Mouse (Mus musculus) left cerebral cortex, adult 2 months (tissue): Measurements from ENCODE around the gene Eif4g1. TPM values are rescaled to one million over a fixed set of nuclear protein-coding genes. Genes with fewer than 3 reads are reported as not detected.

Experiments used
- DNase-seq, 2 experiments: peaks; one replicate each; pipeline ENCODE4 v3.0.0; 2021 to 2022; ENCODE audit warnings: low spot score in 2 of 2, mixed read lengths in 1 of 2; ENCODE audit errors: extremely low spot score in 1 of 2
- H3K27ac ChIP-seq: fragments of 200-600 bp; 2 replicates; pipeline ENCODE4 v1.8.1; 2022
- H3K4me3 ChIP-seq: fragments of 200-600 bp; 2 replicates; pipeline ENCODE4 v1.8.1; 2022
- CTCF ChIP-seq: fragments of 200-600 bp; IDR thresholded peaks from 2 replicates; pipeline ENCODE4 v1.8.1; 2022; ENCODE audit warnings: antibody characterized with exemption, mild to moderate bottlenecking, moderate library complexity
- intact Hi-C: fragments of 180-260 bp; cut with DNase I; formaldehyde crosslinking; loops from one replicate; pipeline ENCODE4 v1.15.1; 2025
- total RNA-seq, 2 experiments: library from RNA; stranded (reverse); gene quantifications; 2 replicates each; pipeline ENCODE4 v1.2.3; 2021

Gene Eif4g1
- total RNA-seq, 2 experiments from 2014 or later = 278 to 283 TPM

GRCm38 (mm10) chr16:20672965-20673705 lies 5.0 kb downstream of the Eif4g1 start:
- TF ChIP-seq CTCF = no peak
- Histone ChIP-seq H3K27ac (peak overlapping the region; percentile 79), H3K4me3 (peak overlapping the region; percentile 65)
- intact Hi-C loops = loop anchor here (2.0 kb wide), 1 partner anchor 22 kb away; the partner anchor contains the start of gene Psmd2
- peak; percentile 54 for DNase-seq

- no peak for TF ChIP-seq CTCF
- intact Hi-C loops = loop anchor here (2.0 kb wide), 1 partner anchor 23 kb away; the partner anchor contains the start of gene Psmd2
- H3K4me3 ChIP-seq = peak overlapping the region; percentile 65
- peak overlapping the region; percentile 79 for H3K27ac ChIP-seq
- DNase-seq = no peak
Measured at GRCm38 (mm10) chr16:20673706-20674303, 5.7 kb downstream of the Eif4g1 start.

- TF ChIP-seq CTCF = no peak
- DNase-seq = no peak
- intact Hi-C loops = no loop called here
- no peak overlapping the region for H3K4me3 ChIP-seq
- H3K27ac ChIP-seq = no peak overlapping the region
Measured at GRCm38 (mm10) chr16:20675213-20675612, 7.1 kb downstream of the Eif4g1 start.

GRCm38 (mm10) chr16:20676702-20677101 lies 8.6 kb downstream of the Eif4g1 start:
- no peak overlapping the region for H3K4me3 ChIP-seq
- H3K27ac ChIP-seq = no peak overlapping the region
- DNase-seq = no peak
- intact Hi-C loops = no loop called here
- TF ChIP-seq CTCF = no peak; the same call in none of the 2 replicates

- H3K27ac ChIP-seq = peak overlapping the region; percentile 53
- no peak overlapping the region for H3K4me3 ChIP-seq
- intact Hi-C loops = no loop called here
- TF ChIP-seq CTCF = no peak
- DNase-seq = no peak
Measured at GRCm38 (mm10) chr16:20677380-20677779, 9.3 kb downstream of the Eif4g1 start.

GRCm38 (mm10) chr16:20677974-20678675 lies 10.0 kb downstream of the Eif4g1 start:
- Histone ChIP-seq H3K4me3 (no peak overlapping the region), H3K27ac (peak overlapping the region; percentile 53)
- peak; percentile 76 to 80 for DNase-seq
- intact Hi-C loops = loop anchor here (2.0 kb wide), 1 partner anchor 15 kb away; the partner anchor contains the start of gene Fam131a
- no peak for TF ChIP-seq CTCF

GRCm38 (mm10) chr16:20690774-20691173 lies 22.7 kb downstream of the Eif4g1 start:
- DNase-seq = no peak
- intact Hi-C loops = no loop called here
- TF ChIP-seq CTCF = no peak
- H3K27ac ChIP-seq = no peak overlapping the region
- no peak overlapping the region for H3K4me3 ChIP-seq

- DNase-seq = no peak
- Histone ChIP-seq H3K27ac (no peak overlapping the region), H3K4me3 (no peak overlapping the region)
- TF ChIP-seq CTCF = no peak
- intact Hi-C loops = loop anchor here (2.0 kb wide), 1 partner anchor 13 kb away; no protein-coding TSS in a partner anchor
Measured at GRCm38 (mm10) chr16:20691617-20692016, 23.5 kb downstream of the Eif4g1 start.

- TF ChIP-seq CTCF = no peak
- peak in 1 of 2 experiments; percentile 26 for DNase-seq
- Histone ChIP-seq H3K27ac (peak overlapping the region; percentile 88), H3K4me3 (peak overlapping the region; percentile 72; the same call in 1 of the 2 replicates)
- intact Hi-C loops = loop anchor here (2.0 kb wide), 1 partner anchor 14 kb away; no protein-coding TSS in a partner anchor
Measured at GRCm38 (mm10) chr16:20692241-20692965, 24.3 kb downstream of the Eif4g1 start.

GRCm38 (mm10) chr16:20693111-20693701 lies 25.1 kb downstream of the Eif4g1 start, which contains the start of gene Fam131a:
Gene Fam131a (plus strand): TSS chr16:20693241.
- H3K27ac ChIP-seq = peak within 1 kb of the TSS; percentile 88
- TF ChIP-seq CTCF = no peak
- H3K4me3 ChIP-seq = peak within 1 kb of the TSS; percentile 72
- intact Hi-C loops = loop anchor here (2.0 kb wide), 1 partner anchor 14 kb away; no protein-coding TSS in a partner anchor
- peak; percentile 93 to 94 for DNase-seq
